Mouse (Mus musculus) gastrocnemius, adult 2 months (tissue): Measurements from ENCODE around the gene Ptpdc1. TPM values are rescaled to one million over a fixed set of nuclear protein-coding genes. Genes with fewer than 3 reads are reported as not detected.

ENCODE experiments used
- DNase-seq: peaks from one replicate; pipeline ENCODE4 v3.0.0; 2022
- H3K27ac ChIP-seq: fragments of 200-600 bp; 2 replicates; pipeline ENCODE4 v1.8.1; 2022; ENCODE audit warnings: mild to moderate bottlenecking
- H3K4me3 ChIP-seq: fragments of 200-600 bp; 2 replicates; pipeline ENCODE4 v1.8.1; 2022; ENCODE audit warnings: mild to moderate bottlenecking, moderate library complexity
- CTCF ChIP-seq: fragments of 200-600 bp; IDR thresholded peaks from 2 replicates; pipeline ENCODE4 v1.8.1; 2022; ENCODE audit warnings: antibody characterized with exemption, mild to moderate bottlenecking, moderate library complexity
- intact Hi-C: fragments of 180-260 bp; cut with DNase I; formaldehyde crosslinking; loops from one replicate; pipeline ENCODE4 v1.15.1; 2025
- total RNA-seq, 2 experiments: library from RNA; stranded (reverse); gene quantifications; 2 replicates each; pipeline ENCODE4 v1.2.3; 2021

Ptpdc1 gene
- total RNA-seq, 2 experiments from 2014 or later = 3.2 to 4.7 TPM

DNA sequence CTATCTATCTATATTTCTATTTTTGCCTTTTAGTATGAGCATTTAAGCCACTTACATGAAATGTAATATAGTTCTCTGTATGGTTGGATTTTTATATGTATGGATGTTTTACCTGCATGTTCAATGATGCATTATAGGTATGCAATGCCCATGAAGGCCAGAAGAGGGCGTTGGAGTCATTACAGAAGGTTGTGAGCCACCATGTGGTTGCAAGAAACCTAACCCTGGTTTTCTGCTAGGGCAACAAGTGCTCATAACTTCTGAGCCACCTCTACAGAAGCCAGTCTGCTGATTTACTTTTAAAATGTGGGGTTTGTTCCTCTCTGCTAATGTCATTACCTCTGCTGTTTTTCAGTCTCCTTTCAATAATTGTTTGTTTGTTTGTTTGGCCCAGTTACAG is 25.2 kb upstream of the Ptpdc1 start:
- no peak for DNase-seq
- peak; percentile 59 for TF ChIP-seq CTCF
- no peak overlapping the region for H3K4me3 ChIP-seq
- intact Hi-C loops = loop anchor here (2.0 kb wide), 1 partner anchor 522 kb away; no protein-coding TSS in a partner anchor
- H3K27ac ChIP-seq = no peak overlapping the region

DNA sequence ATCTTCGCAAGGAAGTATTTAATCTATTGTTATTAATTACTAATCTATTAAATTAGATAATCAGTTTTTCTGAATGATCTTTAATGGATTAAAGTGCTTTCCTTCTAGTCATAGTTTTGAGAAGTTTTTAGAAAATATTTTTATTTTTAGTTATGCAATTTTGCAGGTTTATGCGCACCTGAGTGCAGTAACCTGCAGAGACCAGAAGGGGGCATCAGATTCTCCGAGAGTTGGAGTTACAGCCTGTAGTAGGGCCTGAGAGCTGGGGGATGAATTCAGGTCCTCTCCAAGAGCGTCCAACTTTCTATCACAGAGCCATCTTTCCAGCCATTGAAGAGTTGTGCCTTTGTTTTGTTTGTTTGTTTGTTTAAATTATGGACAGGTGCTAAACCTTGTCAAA is 21.2 kb upstream of the Ptpdc1 start:
- TF ChIP-seq CTCF = peak; percentile 24
- Histone ChIP-seq H3K4me3 (no peak overlapping the region), H3K27ac (no peak overlapping the region)
- intact Hi-C loops = no loop called here
- no peak for DNase-seq

DNA sequence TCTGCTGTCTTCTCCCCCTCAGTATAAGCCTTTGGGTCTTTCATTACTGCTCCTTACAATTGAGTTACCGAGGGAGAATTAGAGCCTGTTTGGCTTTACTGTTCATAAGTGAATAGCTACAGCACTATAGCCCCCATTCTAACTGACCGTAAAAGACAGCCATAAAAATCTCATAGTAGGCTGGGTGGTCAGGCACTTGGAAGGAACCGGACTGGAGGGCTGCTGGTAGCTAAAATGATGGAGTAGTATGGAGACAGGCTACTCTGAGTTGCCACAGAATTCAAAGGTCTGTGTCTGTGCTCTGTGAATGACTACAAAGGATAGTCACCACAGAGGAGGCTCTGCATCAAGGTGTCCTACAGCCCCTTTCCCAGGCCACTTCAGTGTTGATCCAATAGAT is 18.5 kb upstream of the Ptpdc1 start:
- Histone ChIP-seq H3K27ac (no peak overlapping the region), H3K4me3 (no peak overlapping the region)
- no peak for TF ChIP-seq CTCF
- intact Hi-C loops = no loop called here
- DNase-seq = no peak

DNA sequence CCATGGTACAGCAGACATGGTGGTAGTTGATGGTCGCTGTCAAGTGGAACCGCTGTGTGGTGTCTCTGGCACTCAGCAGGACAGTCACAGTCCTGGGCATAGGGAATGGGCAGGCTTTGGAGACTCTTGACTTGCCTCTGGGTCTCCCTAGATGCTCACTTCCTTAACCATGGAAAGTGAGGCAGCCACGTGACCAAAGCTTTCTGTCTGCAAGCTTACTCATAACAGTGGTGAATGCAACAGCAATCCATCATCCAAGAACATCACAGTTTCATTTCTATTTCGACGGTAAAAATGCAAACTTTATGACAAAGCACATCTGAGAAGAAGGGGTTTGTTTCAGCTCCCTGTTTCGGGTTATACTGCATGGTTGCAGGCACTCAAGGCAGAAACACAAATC is 17.6 kb upstream of the Ptpdc1 start:
- no peak for DNase-seq
- H3K27ac ChIP-seq = no peak overlapping the region
- TF ChIP-seq CTCF = no peak
- intact Hi-C loops = no loop called here
- no peak overlapping the region for H3K4me3 ChIP-seq

DNA sequence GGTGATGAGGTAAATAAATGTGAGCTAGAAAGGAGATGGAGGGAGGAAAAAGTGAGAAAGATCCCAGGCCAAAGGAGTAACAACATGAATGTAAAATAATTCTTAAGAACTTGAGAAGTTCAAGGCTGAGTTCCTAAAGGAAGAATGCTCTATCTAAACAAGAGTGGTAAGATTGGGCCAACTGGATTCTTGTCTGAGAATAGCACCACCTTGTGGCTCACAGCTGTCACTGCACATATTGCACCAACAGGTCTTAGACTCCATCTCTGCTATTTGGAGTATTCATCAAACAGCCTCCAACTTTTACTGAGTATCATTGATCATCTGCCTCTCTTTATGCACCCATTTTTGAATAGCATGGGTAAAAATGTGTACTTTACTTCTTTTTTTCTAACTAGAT is 14.1 kb upstream of the Ptpdc1 start:
- intact Hi-C loops = loop anchor here (1.0 kb wide), 2 partner anchors 67 to 111 kb away; no protein-coding TSS in a partner anchor
- Histone ChIP-seq H3K4me3 (no peak overlapping the region), H3K27ac (no peak overlapping the region)
- DNase-seq = peak; percentile 61
- peak; percentile 98 for TF ChIP-seq CTCF

DNA sequence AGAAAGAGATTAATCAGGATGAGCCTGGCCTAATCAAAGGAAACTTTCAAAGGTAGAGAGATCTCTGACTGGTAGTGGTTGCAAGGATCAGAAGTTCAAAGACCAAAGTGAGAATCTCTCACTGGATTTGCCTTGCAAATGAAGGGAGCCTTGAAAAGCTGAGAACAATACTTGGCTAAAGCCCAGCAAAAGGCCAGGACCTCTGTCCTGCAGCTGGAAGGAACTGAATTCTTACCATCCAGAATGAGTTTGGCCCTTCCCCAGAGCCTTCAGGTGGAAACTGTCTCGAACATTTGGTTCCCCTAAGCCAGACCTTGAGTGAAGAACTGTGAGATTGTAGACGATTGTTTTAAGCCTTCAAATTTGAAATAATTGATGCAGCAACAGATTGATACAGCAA is 12.2 kb upstream of the Ptpdc1 start:
- H3K27ac ChIP-seq = no peak overlapping the region
- no peak for DNase-seq
- no peak overlapping the region for H3K4me3 ChIP-seq
- no peak for TF ChIP-seq CTCF
- intact Hi-C loops = no loop called here

DNA sequence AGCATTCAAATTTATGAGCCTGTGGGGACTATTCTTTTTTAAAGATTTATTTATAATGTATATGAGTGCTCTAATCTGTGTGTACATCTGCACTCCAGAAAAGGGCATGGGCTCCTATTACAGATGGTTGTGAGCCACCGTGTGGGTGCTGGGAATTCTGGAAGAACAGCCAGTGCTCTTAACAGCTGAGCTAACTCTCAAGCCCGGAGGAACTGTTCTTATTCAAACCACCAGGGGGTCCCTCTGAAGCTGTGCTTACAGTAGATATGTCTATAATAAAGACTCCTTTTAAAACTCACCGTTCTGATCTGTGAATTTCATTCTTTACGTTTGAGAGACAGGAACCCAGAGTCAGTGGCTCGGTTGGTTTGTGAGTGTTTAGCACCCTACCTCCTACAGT is 6.2 kb upstream of the Ptpdc1 start:
- TF ChIP-seq CTCF = no peak; the same call in 1 of the 2 replicates
- intact Hi-C loops = no loop called here
- no peak overlapping the region for H3K4me3 ChIP-seq
- no peak for DNase-seq
- H3K27ac ChIP-seq = no peak overlapping the region

DNA sequence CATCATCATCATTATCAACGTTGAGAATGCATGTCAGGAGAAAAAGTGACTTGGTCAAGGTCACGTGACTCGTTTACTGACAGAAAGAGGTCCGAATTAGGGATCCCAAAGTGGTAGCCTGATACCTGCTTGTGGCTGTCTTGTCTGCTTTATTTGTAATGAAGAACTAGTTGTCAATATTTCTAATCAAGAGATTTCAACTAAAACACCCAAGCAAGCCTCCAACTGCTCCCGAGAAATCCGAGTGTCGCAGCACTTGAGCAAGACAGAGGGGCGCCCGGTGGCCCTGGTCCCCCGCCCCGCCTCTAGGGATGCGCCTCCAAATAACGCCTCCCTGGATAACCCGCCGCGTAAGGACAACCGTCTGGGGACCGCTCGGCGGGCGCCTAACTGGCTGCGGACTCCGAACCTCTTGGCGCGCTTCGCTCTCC is 481 bp downstream of the Ptpdc1 start:
- intact Hi-C loops = no loop called here
- no peak for DNase-seq
- TF ChIP-seq CTCF = no peak
- peak overlapping the region; percentile 96 for H3K27ac ChIP-seq
- peak overlapping the region; percentile 82 for H3K4me3 ChIP-seq

DNA sequence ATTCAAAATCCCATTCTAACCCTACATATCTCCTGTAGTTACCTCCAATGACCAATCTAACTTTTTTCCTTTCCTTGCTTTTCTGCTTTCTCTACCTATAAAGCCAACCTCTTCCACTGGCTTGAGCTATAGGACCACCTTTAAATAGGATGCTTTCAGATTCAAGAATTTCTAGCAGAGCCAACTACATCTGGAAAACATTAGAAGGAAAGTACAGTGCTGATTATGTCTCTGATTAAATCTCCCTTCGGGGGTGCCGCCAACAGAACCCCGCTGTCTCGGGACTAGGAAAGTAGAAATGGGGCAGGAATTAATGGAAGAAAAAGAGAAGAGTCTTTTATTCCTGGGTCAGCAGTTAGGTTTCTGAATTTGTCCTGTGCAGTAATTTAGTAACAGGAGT is 6.6 kb downstream of the Ptpdc1 start:
- intact Hi-C loops = no loop called here
- no peak for DNase-seq
- H3K27ac ChIP-seq = no peak overlapping the region
- no peak for TF ChIP-seq CTCF
- H3K4me3 ChIP-seq = no peak overlapping the region

DNA sequence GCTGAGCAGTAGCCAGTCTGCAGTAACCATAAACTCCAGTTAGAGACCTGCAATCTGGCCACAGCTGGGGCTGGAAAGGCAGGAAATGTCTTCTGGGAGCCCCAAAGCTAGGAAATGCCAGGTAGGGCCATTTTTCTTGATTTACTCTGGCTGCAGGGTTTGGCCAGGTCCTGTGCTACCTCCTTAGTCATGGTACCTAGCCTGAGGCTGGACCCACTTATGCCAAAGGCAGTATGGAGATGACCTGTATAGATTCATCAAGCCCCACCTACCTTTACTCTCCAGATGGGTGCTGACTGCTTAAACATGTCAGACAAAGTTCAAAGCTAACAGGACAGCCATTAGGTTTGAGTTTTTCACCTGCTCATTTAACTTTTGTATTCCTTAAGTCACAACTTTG is 7.7 kb downstream of the Ptpdc1 start:
- no peak for TF ChIP-seq CTCF
- intact Hi-C loops = no loop called here
- H3K4me3 ChIP-seq = no peak overlapping the region
- no peak for DNase-seq
- no peak overlapping the region for H3K27ac ChIP-seq

DNA sequence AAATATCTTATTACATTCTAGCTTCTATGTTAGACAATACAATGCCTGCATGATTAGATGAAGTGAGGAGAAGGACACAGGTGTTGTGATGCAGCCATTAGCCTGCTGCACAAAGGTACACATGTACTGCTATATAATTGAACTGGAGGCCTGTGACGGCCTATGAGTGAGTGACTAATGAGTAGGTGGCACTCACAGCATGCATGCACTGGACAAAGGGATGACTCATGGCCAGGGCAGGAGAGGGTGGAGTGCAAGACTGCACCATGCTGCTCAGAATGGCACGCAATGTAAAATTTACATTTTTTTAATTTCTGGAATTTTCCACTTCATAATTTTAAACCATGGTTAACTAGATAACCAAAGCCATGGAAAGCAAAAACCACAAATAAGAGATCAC is 10.9 kb downstream of the Ptpdc1 start:
- no peak for TF ChIP-seq CTCF
- H3K4me3 ChIP-seq = no peak overlapping the region
- intact Hi-C loops = no loop called here

DNA sequence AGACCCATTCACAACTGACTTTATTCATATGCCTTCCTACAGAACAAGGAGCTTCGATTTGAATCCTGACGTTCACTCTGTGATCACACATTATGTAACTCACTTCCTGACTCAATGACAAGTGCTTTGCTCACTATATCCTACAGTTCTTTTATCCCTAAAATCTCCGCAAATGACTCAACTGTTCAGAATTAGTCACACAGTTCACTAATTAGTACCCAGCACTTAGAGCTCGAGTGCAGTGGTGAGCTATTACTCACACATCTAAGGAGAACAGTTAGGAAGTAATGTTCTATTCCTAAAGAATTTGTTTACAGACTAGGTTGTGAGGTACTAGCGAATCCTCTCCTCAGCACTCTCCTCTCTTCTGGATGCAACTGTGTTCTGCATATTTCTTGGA is 16.4 kb downstream of the Ptpdc1 start:
- DNase-seq = no peak
- intact Hi-C loops = no loop called here
- no peak for TF ChIP-seq CTCF
- no peak overlapping the region for H3K27ac ChIP-seq
- no peak overlapping the region for H3K4me3 ChIP-seq

More for the DNA sequence above, 10.9 kb downstream of the Ptpdc1 start:
- no peak overlapping the region for H3K27ac ChIP-seq
- no peak for DNase-seq

DNA sequence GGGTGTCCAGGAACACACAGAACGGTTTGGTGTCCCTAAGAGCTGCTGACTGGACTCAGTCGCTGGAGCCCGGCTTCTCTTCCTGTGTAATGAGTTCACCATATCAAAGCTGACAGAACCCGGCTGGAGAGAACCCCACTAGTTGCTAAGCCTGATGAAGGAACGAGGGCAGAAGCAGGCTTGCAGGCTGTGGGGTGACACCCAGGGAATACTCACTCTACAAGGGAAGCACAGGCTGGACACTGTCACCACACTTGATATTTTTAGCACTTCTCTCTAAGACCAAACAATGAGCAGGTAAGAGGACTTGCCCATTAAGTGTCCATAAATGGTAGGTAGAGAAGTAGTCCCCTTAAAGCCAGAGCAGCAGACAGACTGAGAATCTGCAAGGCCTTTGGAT is 20.9 kb downstream of the Ptpdc1 start:
- intact Hi-C loops = no loop called here
- no peak for DNase-seq
- no peak for TF ChIP-seq CTCF
- no peak overlapping the region for H3K27ac ChIP-seq
- H3K4me3 ChIP-seq = no peak overlapping the region

DNA sequence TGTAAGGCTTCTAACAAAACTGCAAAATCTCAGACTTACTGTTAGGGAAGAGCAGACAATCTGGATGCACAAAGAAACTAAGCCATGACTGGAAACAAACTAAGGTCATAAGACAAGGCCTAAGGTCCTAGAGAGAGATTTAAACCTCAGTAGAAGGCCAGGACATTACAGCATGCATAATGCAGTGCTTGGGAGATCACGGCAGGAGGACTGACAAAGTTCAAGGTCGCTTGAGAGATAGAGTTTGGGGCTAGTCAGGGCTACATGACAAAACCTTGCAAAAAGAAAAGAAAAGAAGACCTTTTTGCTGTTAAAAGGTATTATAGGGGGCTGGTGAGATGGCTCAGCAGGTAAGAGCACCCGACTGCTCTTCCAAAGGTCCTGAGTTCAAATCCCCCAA is 22.2 kb downstream of the Ptpdc1 start:
- intact Hi-C loops = no loop called here
- no peak overlapping the region for H3K27ac ChIP-seq
- no peak overlapping the region for H3K4me3 ChIP-seq
- DNase-seq = no peak
- TF ChIP-seq CTCF = no peak

DNA sequence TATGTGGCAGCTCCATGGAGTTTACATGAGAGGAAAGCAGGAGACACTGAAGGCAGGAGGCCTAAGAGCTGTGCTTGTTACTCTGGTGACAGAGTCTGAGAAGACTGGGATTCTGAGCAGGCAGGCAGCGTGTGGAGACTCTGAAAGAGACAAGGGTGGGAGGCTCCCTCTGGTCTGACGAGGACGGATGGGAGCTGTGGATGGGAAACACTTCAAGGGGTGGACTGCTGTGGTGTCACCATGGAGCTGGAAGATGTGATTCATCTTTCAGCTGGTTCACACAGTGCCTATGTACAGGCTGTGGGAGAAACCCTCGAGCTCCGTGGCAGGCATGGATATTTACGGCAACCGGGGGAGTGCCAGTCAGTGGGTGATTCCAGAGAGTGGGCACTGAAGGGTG is 30.9 kb downstream of the Ptpdc1 start:
- Histone ChIP-seq H3K4me3 (no peak overlapping the region), H3K27ac (0 out of 2 replicates have a peak overlapping the region, but pooled peaks have one; percentile 3)
- intact Hi-C loops = no loop called here
- DNase-seq = no peak
- no peak for TF ChIP-seq CTCF
